Mouse (Mus musculus) megakaryocyte, embryonic 14.5 days (primary cell): ENCODE results near the gene Gm2431.

Source experiments
- FLI1 ChIP-seq: IDR thresholded peaks from 2 replicates; pipeline ENCODE4 v1.6.1; 2012; ENCODE audit warnings: low read length, inconsistent platforms, mixed read lengths
- GATA1 ChIP-seq: IDR thresholded peaks from 3 replicates; pipeline ENCODE4 v1.6.1; 2012; ENCODE audit warnings: mixed read lengths, low read length, inconsistent platforms, borderline replicate concordance

GRCm38 (mm10) chr7:142224518-142224917 lies 33.6 kb downstream of the Gm2431 start:
- TF ChIP-seq GATA1 (no peak), FLI1 (no peak)
